Mouse (Mus musculus) heart, embryonic 11.5 days (tissue): ENCODE data around the gene Ilkap. TPM values are rescaled to one million over a fixed set of nuclear protein-coding genes. Genes with fewer than 3 reads are reported as not detected.

Experiments
- ATAC-seq: fragments of 200-750 bp; cut with Nextera tagmentation; replicated peaks from 2 replicates; pipeline ENCODE4 v1.8.0; 2017; ENCODE audit warnings: moderate library complexity; ENCODE audit not compliant: insufficient number of reproducible peaks, low FRiP score, low TSS enrichment
- H3K27ac ChIP-seq: fragments of 300-500 bp; sonication (generic); 2 replicates; pipeline ENCODE4 v1.5.1; 2014; ENCODE audit warnings: mild to moderate bottlenecking, low read depth, low read length
- H3K27me3 ChIP-seq: fragments of 300-500 bp; sonication (generic); 2 replicates; pipeline ENCODE4 v1.6.1; 2014; ENCODE audit warnings: mild to moderate bottlenecking, low read length, mixed read lengths; ENCODE audit not compliant: control insufficient read depth, insufficient read depth
- H3K36me3 ChIP-seq: fragments of 300-500 bp; sonication (generic); 2 replicates; pipeline ENCODE4 v1.6.1; 2014; ENCODE audit warnings: mild to moderate bottlenecking, low read length, moderate library complexity, mixed read lengths; ENCODE audit not compliant: control insufficient read depth, insufficient read depth
- H3K4me1 ChIP-seq: fragments of 300-500 bp; sonication (generic); 2 replicates; pipeline ENCODE4 v1.6.1; 2014; ENCODE audit warnings: low read length; ENCODE audit not compliant: control insufficient read depth, insufficient read depth
- H3K4me2 ChIP-seq: fragments of 300-500 bp; sonication (generic); 2 replicates; pipeline ENCODE4 v1.6.1; 2014; ENCODE audit warnings: mild to moderate bottlenecking, moderate library complexity
- H3K4me3 ChIP-seq: fragments of 300-500 bp; sonication (generic); 2 replicates; pipeline ENCODE4 v1.5.1; 2014; ENCODE audit warnings: low read depth, low read length
- H3K9ac ChIP-seq: fragments of 300-500 bp; sonication (generic); 2 replicates; pipeline ENCODE4 v1.6.1; 2014; ENCODE audit warnings: mild to moderate bottlenecking, low read depth, low read length, moderate library complexity
- H3K9me3 ChIP-seq: fragments of 300-500 bp; sonication (generic); replicated peaks from 2 replicates; pipeline ENCODE4 v1.6.1; 2016; ENCODE audit warnings: low read length; ENCODE audit not compliant: control insufficient read depth
- WGBS: fragments of 180-500 bp; shearing (Covaris S2); extraction: QIAGEN DNeasy Blood & Tissue Kit; methylation state at CpG from one replicate; pipeline ENCODE4 v1.1.7; 2014; ENCODE audit not compliant: insufficient replicate concordance; 5-methylcytosine and 5-hydroxymethylcytosine counted together
- polyA plus RNA-seq: library from polyadenylated mRNA; unstranded; fragments of >200 nt; fragmentation: Nextera tagmentation; extraction: Ambion mirVana; gene quantifications from 2 replicates; pipeline ENCODE4 v1.2.1, GENCODE M21; 2014

Ilkap gene
- polyA plus RNA-seq, 1 experiment from 2014 or later: 122 TPM

GRCm38 (mm10) chr1:91380453-91381090 lies 18.0 kb downstream of the Ilkap start:
- Histone ChIP-seq H3K27me3 (no peaks in the 10 kb centered on the region), H3K36me3 (peaks cover 52% of the 10 kb centered on the region), H3K9ac (no peak overlapping the region), H3K9me3 (no peaks in the 10 kb centered on the region), H3K4me3 (no peak overlapping the region), H3K27ac (no peak overlapping the region), H3K4me2 (no peak overlapping the region), H3K4me1 (peaks cover 10% of the 10 kb centered on the region)
- ATAC-seq: no peak; the same call in 1 of the 2 replicates
- 64% methylated on average over 7 of the region's 7 CpGs for WGBS

GRCm38 (mm10) chr1:91373414-91373835 lies 25.2 kb downstream of the Ilkap start:
- ATAC-seq: no peak
- H3K4me1 ChIP-seq: peaks cover 6% of the 10 kb centered on the region; the same call in 1 of the 2 replicates

DNA sequence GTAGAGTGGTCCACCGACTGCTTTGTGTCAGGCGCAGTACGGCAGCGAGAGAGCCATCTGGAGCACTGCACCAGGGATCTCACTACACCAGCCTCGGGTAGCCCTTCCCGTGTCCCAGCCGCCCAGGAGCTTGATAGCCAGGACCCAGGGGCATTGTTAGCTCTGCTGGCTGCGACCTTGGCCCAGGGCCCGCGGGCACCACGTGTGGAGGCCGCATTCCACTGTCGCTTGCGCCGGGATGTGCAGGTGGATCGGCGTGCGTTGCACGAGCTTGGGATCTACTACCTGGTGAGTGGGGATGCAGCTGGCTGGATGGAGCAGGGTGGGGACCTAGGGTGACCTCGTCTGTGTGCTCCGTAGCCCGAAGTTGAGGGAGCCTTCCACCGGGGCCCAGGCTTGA lies 28.6 kb downstream of the Ilkap start:
- Histone ChIP-seq H3K27me3 (peaks cover 4% of the 10 kb centered on the region), H3K4me3 (no peak overlapping the region), H3K4me2 (no peak overlapping the region), H3K27ac (no peak overlapping the region), H3K9ac (no peak overlapping the region), H3K36me3 (peaks cover 19% of the 10 kb centered on the region), H3K9me3 (no peaks in the 10 kb centered on the region), H3K4me1 (no peaks in the 10 kb centered on the region)
- ATAC-seq: no peak
- 81% methylated on average over 23 of the region's 23 CpGs for WGBS

More at GRCm38 (mm10) chr1:91373414-91373835, 25.2 kb downstream of the Ilkap start:
- H3K4me3 ChIP-seq: no peak overlapping the region
- no peak overlapping the region for H3K27ac ChIP-seq
- H3K9me3 ChIP-seq: no peaks in the 10 kb centered on the region
- H3K27me3 ChIP-seq: no peaks in the 10 kb centered on the region
- no peak overlapping the region for H3K4me2 ChIP-seq
- peaks cover 45% of the 10 kb centered on the region for H3K36me3 ChIP-seq
- WGBS: 81% methylated on average over 6 of the region's 6 CpGs
- no peak overlapping the region for H3K9ac ChIP-seq

- Histone ChIP-seq H3K9ac (no peak overlapping the region), H3K4me1 (no peaks in the 10 kb centered on the region), H3K36me3 (peaks cover 17% of the 10 kb centered on the region), H3K27me3 (peaks cover 4% of the 10 kb centered on the region), H3K9me3 (peaks cover 1% of the 10 kb centered on the region; the same call in 1 of the 2 replicates), H3K4me3 (no peak overlapping the region), H3K4me2 (no peak overlapping the region), H3K27ac (no peak overlapping the region)
- WGBS: 56% methylated on average over 4 of the region's 4 CpGs
- no peak for ATAC-seq
Observed at GRCm38 (mm10) chr1:91369408-91369807, 29.2 kb downstream of the Ilkap start.

DNA sequence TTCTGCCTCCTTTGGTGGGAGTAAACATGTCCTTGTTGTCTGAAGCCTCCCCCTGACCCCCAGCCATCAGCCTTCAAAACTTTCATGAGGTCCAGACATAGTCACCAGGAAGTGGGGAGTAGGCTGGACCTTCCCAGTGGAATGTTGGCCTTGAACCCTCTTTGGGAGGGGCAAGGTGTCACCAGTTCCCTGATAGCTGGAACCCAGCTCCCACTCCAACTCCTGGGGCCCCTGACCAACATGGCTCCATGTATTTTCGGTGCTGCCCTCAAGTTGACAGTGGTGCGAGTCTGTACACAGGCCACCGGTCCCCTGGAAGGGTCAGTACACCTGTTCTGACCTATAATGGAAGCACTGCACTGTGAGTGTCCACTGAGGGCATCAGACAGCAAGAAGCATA lies 31.3 kb downstream of the Ilkap start:
- Histone ChIP-seq H3K36me3 (peaks cover 9% of the 10 kb centered on the region; the same call in 1 of the 2 replicates), H3K4me2 (no peak overlapping the region), H3K4me3 (no peak overlapping the region), H3K27me3 (peaks cover 4% of the 10 kb centered on the region), H3K4me1 (no peaks in the 10 kb centered on the region), H3K27ac (no peak overlapping the region), H3K9me3 (peaks cover 10% of the 10 kb centered on the region; the same call in 1 of the 2 replicates), H3K9ac (no peak overlapping the region)
- 93% methylated on average over 3 of the region's 3 CpGs for WGBS
- no peak for ATAC-seq

- Histone ChIP-seq H3K27ac (no peak within 1 kb of the TSS), H3K27me3 (peaks cover 4% of the 10 kb centered on the region), H3K9ac (peak within 1 kb of the TSS; percentile 70; the same call in 1 of the 2 replicates), H3K4me1 (no peaks in the 10 kb centered on the region), H3K4me2 (peak within 1 kb of the TSS; percentile 87), H3K4me3 (peak within 1 kb of the TSS; percentile 50), H3K36me3 (peaks cover 14% of the 10 kb centered on the region), H3K9me3 (peaks cover 11% of the 10 kb centered on the region; the same call in 1 of the 2 replicates)
- ATAC-seq: peak; percentile 16; the same call in 1 of the 2 replicates
- 2% methylated on average over 66 of the region's 68 CpGs for WGBS
Observed at GRCm38 (mm10) chr1:91366215-91367108, 32.2 kb downstream of the Ilkap start, which contains the start of gene Erfe. Gene Erfe (plus strand): TSS chr1:91366430.

- no peaks in the 10 kb centered on the region for H3K4me1 ChIP-seq
- no peak overlapping the region for H3K9ac ChIP-seq
- ATAC-seq: no peak
- H3K27me3 ChIP-seq: peaks cover 4% of the 10 kb centered on the region
- H3K9me3 ChIP-seq: peaks cover 11% of the 10 kb centered on the region; the same call in 1 of the 2 replicates
- peaks cover 12% of the 10 kb centered on the region for H3K36me3 ChIP-seq
- no peak overlapping the region for H3K27ac ChIP-seq
- peak overlapping the region; percentile 87 for H3K4me2 ChIP-seq
- peak overlapping the region; percentile 50 for H3K4me3 ChIP-seq
- 24% methylated on average over 8 of the region's 8 CpGs for WGBS
Observed at GRCm38 (mm10) chr1:91365816-91366214, 32.8 kb downstream of the Ilkap start.

DNA sequence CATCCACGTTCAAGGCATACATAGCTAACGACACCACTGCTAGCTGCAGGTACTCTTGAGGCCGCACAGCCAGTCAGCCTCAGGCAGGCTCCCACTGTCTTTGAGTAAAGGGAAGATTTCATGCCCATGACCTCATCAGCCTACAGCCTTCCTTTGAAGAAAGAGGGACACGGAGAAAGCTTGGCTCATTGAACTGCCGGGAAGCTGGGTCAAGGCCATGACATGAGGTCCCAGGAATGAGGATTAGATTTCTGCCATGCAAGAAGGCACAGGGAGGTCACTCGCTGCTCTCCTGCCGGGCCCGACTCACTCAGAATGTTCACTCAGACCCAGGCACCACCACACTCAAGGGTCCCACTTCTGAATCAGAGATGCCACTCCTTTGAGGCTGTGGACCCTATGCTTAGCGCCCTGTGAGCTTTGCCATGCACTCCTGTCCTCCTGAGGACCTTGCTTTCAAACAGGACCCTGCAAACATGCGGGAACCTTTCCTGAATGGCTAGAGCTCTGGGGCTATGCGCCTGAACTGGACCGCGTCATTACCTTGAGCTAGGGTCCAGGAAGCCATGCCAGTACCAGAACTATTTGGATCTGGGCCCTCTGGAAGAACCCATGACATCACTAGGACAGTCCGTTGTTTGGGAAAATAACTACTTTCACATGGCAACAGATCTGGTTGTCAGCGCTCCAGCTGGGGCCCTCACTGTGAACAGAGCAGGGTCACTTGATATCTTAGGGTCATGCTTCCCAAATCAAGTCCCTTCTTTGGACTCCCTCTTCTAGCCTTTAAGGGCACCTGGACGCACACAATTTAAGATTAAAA lies 33.6 kb downstream of the Ilkap start:
- no peak for ATAC-seq

More for the DNA sequence above, 33.6 kb downstream of the Ilkap start:
- no peak overlapping the region for H3K27ac ChIP-seq
- H3K4me3 ChIP-seq: no peak overlapping the region
- no peaks in the 10 kb centered on the region for H3K4me1 ChIP-seq
- H3K27me3 ChIP-seq: peaks cover 4% of the 10 kb centered on the region
- H3K9ac ChIP-seq: no peak overlapping the region
- peaks cover 12% of the 10 kb centered on the region for H3K36me3 ChIP-seq
- no peak overlapping the region for H3K4me2 ChIP-seq
- H3K9me3 ChIP-seq: peaks cover 11% of the 10 kb centered on the region; the same call in 1 of the 2 replicates
- 84% methylated on average over 16 of the region's 16 CpGs for WGBS
